Mouse (Mus musculus) 416B (cell line): ENCODE measurements at regions not wholly inside any gene's neighbourhood (a gene's known extent, or its start where the extent isn't known, plus 50 kb on each side); places are given as distances from the start of the nearest gene placed in this dataset.
"Not testable (repeated sequence)": the region's sequence is repeated elsewhere in the genome, so short reads cannot be mapped to it uniquely, and the experiment has no call there.

ENCODE experiments used
- DNase-seq: peaks from one replicate; pipeline ENCODE4 v3.0.0; 2011; ENCODE audit warnings: low read depth

GRCm38 (mm10) chr6:102780830-102781229, 207.9 kb upstream of the Cntn3 start:
- DNase-seq, result no peak

- DNase-seq, result no peak
Observed at GRCm38 (mm10) chr6:102774580-102774979, 201.7 kb upstream of the Cntn3 start.

- no peak for DNase-seq
Observed at GRCm38 (mm10) chr6:102762357-102762756, 189.5 kb upstream of the Cntn3 start.

- DNase-seq, result no peak
Observed at GRCm38 (mm10) chr6:102755010-102755409, 182.1 kb upstream of the Cntn3 start.

GRCm38 (mm10) chr6:102750161-102750560, 177.3 kb upstream of the Cntn3 start:
- peak; percentile 5 for DNase-seq

GRCm38 (mm10) chr6:102746440-102746839, 173.5 kb upstream of the Cntn3 start:
- DNase-seq, result peak; percentile 2

GRCm38 (mm10) chr6:102737237-102737636, 164.3 kb upstream of the Cntn3 start:
- not testable (repeated sequence) for DNase-seq

GRCm38 (mm10) chr6:102733751-102734150, 160.8 kb upstream of the Cntn3 start:
- no peak for DNase-seq

- no peak for DNase-seq
Observed at GRCm38 (mm10) chr6:102731995-102732394, 159.1 kb upstream of the Cntn3 start.

GRCm38 (mm10) chr6:102725751-102726150, 152.8 kb upstream of the Cntn3 start:
- DNase-seq, result no peak

- DNase-seq, result no peak
Observed at GRCm38 (mm10) chr6:102724315-102724714, 151.4 kb upstream of the Cntn3 start.

GRCm38 (mm10) chr6:102706862-102707261, 134.0 kb upstream of the Cntn3 start:
- no peak for DNase-seq
